Mouse (Mus musculus): ENCODE data around the gene Lrrc8d.
A peak's percentile ranks its signal among the peaks of the same experiment; 100 is the strongest.

Gene Lrrc8d

GRCm38 (mm10) chr5:105818411-105818810 is 118.6 kb downstream of the Lrrc8d start:
- no peak for DNase-seq (ENCODE audit: low spot score)

- DNase-seq (ENCODE audit: low spot score), result no peak
Observed at GRCm38 (mm10) chr5:105821390-105821789, 121.6 kb downstream of the Lrrc8d start.

- DNase-seq (ENCODE audit: low spot score), result no peak
Observed at GRCm38 (mm10) chr5:105822521-105823498, 123.0 kb downstream of the Lrrc8d start.

GRCm38 (mm10) chr5:105824282-105824681 is 124.5 kb downstream of the Lrrc8d start:
- no peak for DNase-seq (ENCODE audit: low spot score)

- no peak for DNase-seq (ENCODE audit: low spot score)
Observed at GRCm38 (mm10) chr5:105824827-105825226, 125.1 kb downstream of the Lrrc8d start.

GRCm38 (mm10) chr5:105826916-105827510 is 127.2 kb downstream of the Lrrc8d start:
- DNase-seq (ENCODE audit: low spot score), result no peak

- no peak for DNase-seq (ENCODE audit: low spot score)
Observed at GRCm38 (mm10) chr5:105828050-105828449, 128.3 kb downstream of the Lrrc8d start.

- no peak for DNase-seq (ENCODE audit: low spot score)
Observed at GRCm38 (mm10) chr5:105829008-105829586, 129.3 kb downstream of the Lrrc8d start.

GRCm38 (mm10) chr5:105832140-105832539 is 132.4 kb downstream of the Lrrc8d start:
- DNase-seq (ENCODE audit: low spot score), result no peak

- DNase-seq (ENCODE audit: low spot score), result no peak
Observed at GRCm38 (mm10) chr5:105833923-105834322, 134.2 kb downstream of the Lrrc8d start.

GRCm38 (mm10) chr5:105836006-105836405 is 136.2 kb downstream of the Lrrc8d start:
- no peak for DNase-seq (ENCODE audit: low spot score)

- peak; percentile 15 for DNase-seq (ENCODE audit: low spot score)
Observed at GRCm38 (mm10) chr5:105839740-105840310, 140.1 kb downstream of the Lrrc8d start.

GRCm38 (mm10) chr5:105844044-105844753 is 144.4 kb downstream of the Lrrc8d start:
- DNase-seq (ENCODE audit: low spot score), result no peak

- no peak for DNase-seq (ENCODE audit: low spot score)
Observed at GRCm38 (mm10) chr5:105845041-105845440, 145.3 kb downstream of the Lrrc8d start.

GRCm38 (mm10) chr5:105847726-105848125 is 148.0 kb downstream of the Lrrc8d start:
- DNase-seq (ENCODE audit: low spot score), result no peak

- DNase-seq (ENCODE audit: low spot score), result no peak
Observed at GRCm38 (mm10) chr5:105849222-105849621, 149.5 kb downstream of the Lrrc8d start.

GRCm38 (mm10) chr5:105849643-105850042 is 149.9 kb downstream of the Lrrc8d start:
- DNase-seq (ENCODE audit: low spot score), result no peak

GRCm38 (mm10) chr5:105853271-105853670 is 153.5 kb downstream of the Lrrc8d start:
- DNase-seq (ENCODE audit: low spot score), result no peak

GRCm38 (mm10) chr5:105857486-105857885 is 157.7 kb downstream of the Lrrc8d start:
- DNase-seq (ENCODE audit: low spot score), result no peak

- no peak for DNase-seq (ENCODE audit: low spot score)
Observed at GRCm38 (mm10) chr5:105858754-105859694, 159.3 kb downstream of the Lrrc8d start.
